Mouse (Mus musculus): ENCODE results near the gene Abca7. TPM values are rescaled to one million over a fixed set of nuclear protein-coding genes. Genes with fewer than 3 reads are reported as not detected.

Abca7 gene
- polyA plus RNA-seq, 1 experiment from 2014 or later: 2.9 TPM

DNA sequence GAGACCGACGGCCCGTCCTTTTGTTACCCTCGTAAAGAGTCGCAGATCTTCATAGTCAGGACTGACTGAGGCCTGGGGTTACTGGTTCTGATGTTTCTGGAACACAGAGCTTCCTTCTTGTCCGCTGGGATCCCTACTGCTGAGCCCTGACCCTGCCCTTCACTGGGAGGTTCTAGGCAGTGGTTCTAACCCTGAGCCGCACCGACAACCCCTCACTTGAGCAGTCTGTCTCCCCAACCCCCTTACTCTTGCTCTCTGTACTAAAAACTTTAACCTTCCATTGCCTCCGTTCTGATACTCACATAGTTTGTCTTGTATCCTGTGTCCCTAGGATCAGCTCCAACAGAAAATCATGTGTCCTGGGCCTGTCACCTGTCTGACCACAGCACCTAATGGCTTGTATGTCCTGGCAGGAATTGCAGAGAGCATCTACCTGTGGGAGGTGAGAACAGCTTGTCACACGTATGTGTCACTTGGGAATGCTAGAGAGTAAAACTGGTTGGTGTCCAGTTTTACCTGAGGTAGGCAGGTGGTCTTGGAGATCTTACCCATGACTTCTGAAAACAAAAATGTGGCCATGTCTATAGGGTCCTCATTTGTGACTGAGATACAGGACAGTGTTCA lies 35.5 kb upstream of the Abca7 start:
- 19% methylated on average over 10 of the region's 10 CpGs for WGBS
- no peaks in the 10 kb centered on the region for H3K9me3 ChIP-seq
- H3K27ac ChIP-seq: peak overlapping the region; percentile 91

GRCm38 (mm10) chr10:79964727-79965126 lies 31.6 kb upstream of the Abca7 start:
- peaks cover 78% of the 10 kb centered on the region for H3K36me3 ChIP-seq (replicated peaks)

More for the DNA sequence above, 35.5 kb upstream of the Abca7 start:
- peaks cover 9% of the 10 kb centered on the region for H3K27me3 ChIP-seq (ENCODE audit: poor library complexity, severe bottlenecking)
- DNase-seq (ENCODE audit: extremely low spot score, low spot score): no peak
- peaks cover 47% of the 10 kb centered on the region for H3K36me3 ChIP-seq (replicated peaks)
- H3K4me1 ChIP-seq: peaks cover 39% of the 10 kb centered on the region
- H3K4me3 ChIP-seq: peak overlapping the region; percentile 99

DNA sequence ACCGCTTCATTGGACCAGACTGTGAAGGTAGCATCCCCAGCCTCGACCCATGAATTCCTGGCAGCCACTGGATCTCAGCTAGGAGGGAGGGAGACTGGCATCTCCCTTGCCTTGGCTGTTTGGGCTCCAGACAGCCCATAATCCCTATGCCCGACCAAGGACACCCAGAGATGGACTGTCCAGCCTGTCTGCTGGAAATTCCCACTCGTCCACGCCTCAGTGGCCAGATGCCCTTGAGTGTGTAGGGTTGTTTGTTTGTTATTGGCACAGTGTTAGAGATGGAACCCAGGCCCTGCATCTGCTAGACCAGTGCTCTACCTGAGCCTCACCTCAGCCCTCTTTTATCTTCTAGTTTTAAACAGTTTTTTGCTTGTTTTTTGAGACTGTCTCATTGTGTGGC lies 31.0 kb upstream of the Abca7 start:
- WGBS: 91% methylated on average over 5 of the region's 5 CpGs
- no peak for DNase-seq (ENCODE audit: extremely low spot score, low spot score)
- Histone ChIP-seq H3K9me3 (no peaks in the 10 kb centered on the region), H3K27me3 (ENCODE audit: poor library complexity, severe bottlenecking) (peaks cover 28% of the 10 kb centered on the region), H3K36me3 (replicated peaks) (peaks cover 78% of the 10 kb centered on the region), H3K4me3 (no peak overlapping the region), H3K27ac (no peak overlapping the region), H3K4me1 (peaks cover 13% of the 10 kb centered on the region)

More at GRCm38 (mm10) chr10:79964727-79965126, 31.6 kb upstream of the Abca7 start:
- H3K4me3 ChIP-seq: no peak overlapping the region
- no peak for DNase-seq (ENCODE audit: extremely low spot score, low spot score)
- 89% methylated on average over 7 of the region's 7 CpGs for WGBS
- H3K27ac ChIP-seq: no peak overlapping the region
- peaks cover 22% of the 10 kb centered on the region for H3K27me3 ChIP-seq (ENCODE audit: poor library complexity, severe bottlenecking)
- H3K4me1 ChIP-seq: peaks cover 18% of the 10 kb centered on the region
- H3K9me3 ChIP-seq: no peaks in the 10 kb centered on the region

GRCm38 (mm10) chr10:79966886-79967400 lies 29.4 kb upstream of the Abca7 start:
- H3K27me3 ChIP-seq (ENCODE audit: poor library complexity, severe bottlenecking): peaks cover 45% of the 10 kb centered on the region
- H3K9me3 ChIP-seq: no peaks in the 10 kb centered on the region
- H3K4me3 ChIP-seq: 0 out of 2 replicates have a peak overlapping the region, but pooled peaks have one; percentile 6
- H3K4me1 ChIP-seq: peaks cover 15% of the 10 kb centered on the region
- peaks cover 71% of the 10 kb centered on the region for H3K36me3 ChIP-seq (replicated peaks)
- no peak for DNase-seq (ENCODE audit: extremely low spot score, low spot score)
- no peak overlapping the region for H3K27ac ChIP-seq
- 91% methylated on average over 5 of the region's 5 CpGs for WGBS

GRCm38 (mm10) chr10:79968181-79968580 lies 28.1 kb upstream of the Abca7 start:
- peaks cover 18% of the 10 kb centered on the region for H3K4me1 ChIP-seq
- peaks cover 57% of the 10 kb centered on the region for H3K27me3 ChIP-seq (ENCODE audit: poor library complexity, severe bottlenecking)
- no peaks in the 10 kb centered on the region for H3K9me3 ChIP-seq
- WGBS: 85% methylated on average over 1 of the region's 1 CpGs
- H3K27ac ChIP-seq: no peak overlapping the region
- no peak overlapping the region for H3K4me3 ChIP-seq
- DNase-seq (ENCODE audit: extremely low spot score, low spot score): no peak
- peaks cover 58% of the 10 kb centered on the region for H3K36me3 ChIP-seq (replicated peaks)

GRCm38 (mm10) chr10:79969124-79969568 lies 27.1 kb upstream of the Abca7 start:
- no peak for DNase-seq (ENCODE audit: extremely low spot score, low spot score)
- WGBS: 20% methylated on average over 3 of the region's 3 CpGs
- Histone ChIP-seq H3K36me3 (replicated peaks) (peaks cover 55% of the 10 kb centered on the region), H3K9me3 (no peaks in the 10 kb centered on the region), H3K4me1 (peaks cover 18% of the 10 kb centered on the region), H3K27me3 (ENCODE audit: poor library complexity, severe bottlenecking) (peaks cover 66% of the 10 kb centered on the region), H3K27ac (no peak overlapping the region), H3K4me3 (no peak overlapping the region)

DNA sequence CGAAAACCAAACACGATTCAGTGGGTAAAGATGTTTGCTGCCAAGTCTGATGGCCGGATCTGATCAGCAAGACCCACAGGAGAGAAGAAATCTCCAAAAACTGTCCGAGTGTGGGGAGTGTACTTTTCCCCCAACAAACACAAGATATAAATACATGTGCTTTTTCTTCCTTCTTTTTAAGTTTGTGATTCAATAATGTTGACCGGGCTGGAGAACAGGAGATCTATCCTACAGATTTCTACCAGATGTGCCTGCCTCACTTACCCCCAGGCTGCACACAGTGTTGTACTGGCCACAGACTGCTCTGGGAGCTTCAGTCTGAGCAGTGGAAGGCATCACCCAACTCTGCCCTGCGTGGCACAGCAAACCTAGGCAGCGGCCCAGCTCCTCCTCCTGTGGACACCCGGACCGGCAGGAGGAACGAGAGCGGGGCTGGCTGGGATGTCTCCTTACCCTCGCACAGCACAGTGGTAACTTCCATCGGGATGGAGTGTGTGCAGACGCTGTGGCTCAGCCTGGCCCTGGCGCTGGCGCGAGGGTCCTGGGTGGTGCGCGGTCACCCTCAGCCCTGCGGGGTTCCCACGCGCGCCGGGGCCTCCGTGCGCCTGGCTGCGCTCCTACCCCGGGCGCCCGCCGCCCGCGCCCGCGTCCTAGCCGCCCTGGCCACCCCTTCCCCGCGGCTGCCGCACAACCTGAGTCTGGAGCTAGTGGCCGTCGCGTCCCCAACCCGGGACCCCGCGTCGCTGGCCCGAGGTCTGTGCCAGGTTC lies 25.7 kb upstream of the Abca7 start, which contains the start of gene Grin3b:
Gene Grin3b, plus strand, starts transcription at position 301 of the 768 bp plus-strand sequence.
- Histone ChIP-seq H3K4me3 (peak within 1 kb of the TSS; percentile 50), H3K36me3 (replicated peaks) (peaks cover 55% of the 10 kb centered on the region), H3K27ac (peak within 1 kb of the TSS; percentile 59; the same call in 1 of the 2 replicates), H3K27me3 (ENCODE audit: poor library complexity, severe bottlenecking) (peaks cover 66% of the 10 kb centered on the region), H3K4me1 (peaks cover 18% of the 10 kb centered on the region), H3K9me3 (no peaks in the 10 kb centered on the region)
- no peak for DNase-seq (ENCODE audit: extremely low spot score, low spot score)
- 8% methylated on average over 47 of the region's 47 CpGs for WGBS

GRCm38 (mm10) chr10:79971183-79971497 lies 25.2 kb upstream of the Abca7 start:
- H3K9me3 ChIP-seq: 0 out of 2 replicates have a peak, but pooled peaks cover 1% of the 10 kb centered on the region
- peak overlapping the region; percentile 50 for H3K4me3 ChIP-seq
- peaks cover 55% of the 10 kb centered on the region for H3K36me3 ChIP-seq (replicated peaks)
- 6% methylated on average over 21 of the region's 21 CpGs for WGBS
- H3K4me1 ChIP-seq: peaks cover 18% of the 10 kb centered on the region
- no peak for DNase-seq (ENCODE audit: extremely low spot score, low spot score)
- H3K27ac ChIP-seq: peak overlapping the region; percentile 59; the same call in 1 of the 2 replicates
- H3K27me3 ChIP-seq (ENCODE audit: poor library complexity, severe bottlenecking): peaks cover 66% of the 10 kb centered on the region

DNA sequence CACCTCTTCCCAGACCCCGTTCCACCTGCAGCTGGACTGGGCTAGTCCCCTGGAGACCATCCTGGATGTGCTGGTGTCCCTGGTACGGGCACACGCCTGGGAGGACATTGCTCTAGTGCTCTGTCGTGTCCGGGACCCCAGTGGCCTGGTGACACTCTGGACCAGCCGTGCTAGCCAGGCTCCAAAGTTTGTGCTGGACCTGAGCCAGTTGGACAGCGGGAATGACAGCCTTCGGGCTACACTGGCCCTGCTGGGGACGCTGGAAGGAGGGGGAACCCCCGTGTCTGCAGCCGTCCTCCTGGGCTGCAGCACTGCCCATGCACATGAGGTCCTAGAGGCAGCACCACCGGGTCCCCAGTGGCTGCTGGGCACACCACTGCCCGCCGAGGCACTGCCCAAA lies 23.5 kb upstream of the Abca7 start:
- Histone ChIP-seq H3K4me1 (peaks cover 18% of the 10 kb centered on the region), H3K9me3 (peaks cover 10% of the 10 kb centered on the region; the same call in 1 of the 2 replicates), H3K27me3 (ENCODE audit: poor library complexity, severe bottlenecking) (peaks cover 75% of the 10 kb centered on the region), H3K36me3 (replicated peaks) (peaks cover 55% of the 10 kb centered on the region), H3K4me3 (no peak overlapping the region), H3K27ac (no peak overlapping the region)
- no peak for DNase-seq (ENCODE audit: extremely low spot score, low spot score)
- 73% methylated on average over 14 of the region's 14 CpGs for WGBS

GRCm38 (mm10) chr10:79974087-79974486 lies 22.2 kb upstream of the Abca7 start:
- H3K27me3 ChIP-seq (ENCODE audit: poor library complexity, severe bottlenecking): peaks cover 70% of the 10 kb centered on the region
- peaks cover 21% of the 10 kb centered on the region for H3K4me1 ChIP-seq
- DNase-seq (ENCODE audit: extremely low spot score, low spot score): no peak
- H3K4me3 ChIP-seq: 0 out of 2 replicates have a peak overlapping the region, but pooled peaks have one; percentile 4
- peaks cover 10% of the 10 kb centered on the region; the same call in 1 of the 2 replicates for H3K9me3 ChIP-seq
- 88% methylated on average over 21 of the region's 21 CpGs for WGBS
- H3K36me3 ChIP-seq (replicated peaks): peaks cover 58% of the 10 kb centered on the region
- H3K27ac ChIP-seq: no peak overlapping the region

DNA sequence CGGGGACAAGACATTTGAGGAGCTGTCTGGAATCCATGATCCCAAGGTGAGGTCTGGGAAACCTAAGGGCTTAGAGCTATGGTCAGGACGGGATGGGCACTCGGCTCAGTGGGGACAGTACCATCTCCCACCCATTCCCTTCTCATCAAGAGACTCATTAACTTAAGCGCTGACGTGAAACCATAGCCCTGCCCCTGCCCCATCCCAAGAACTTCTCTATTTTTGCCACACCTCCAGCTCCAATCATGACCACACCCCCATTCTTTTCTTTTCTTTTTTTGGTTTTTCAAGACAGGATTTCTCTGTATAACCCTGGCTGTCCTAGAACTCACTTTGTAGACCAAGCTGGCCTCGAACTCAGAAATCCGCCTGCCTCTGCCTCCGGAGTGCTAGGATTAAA lies 21.6 kb upstream of the Abca7 start:
- H3K36me3 ChIP-seq (replicated peaks): peaks cover 63% of the 10 kb centered on the region
- peaks cover 64% of the 10 kb centered on the region for H3K27me3 ChIP-seq (ENCODE audit: poor library complexity, severe bottlenecking)

DNA sequence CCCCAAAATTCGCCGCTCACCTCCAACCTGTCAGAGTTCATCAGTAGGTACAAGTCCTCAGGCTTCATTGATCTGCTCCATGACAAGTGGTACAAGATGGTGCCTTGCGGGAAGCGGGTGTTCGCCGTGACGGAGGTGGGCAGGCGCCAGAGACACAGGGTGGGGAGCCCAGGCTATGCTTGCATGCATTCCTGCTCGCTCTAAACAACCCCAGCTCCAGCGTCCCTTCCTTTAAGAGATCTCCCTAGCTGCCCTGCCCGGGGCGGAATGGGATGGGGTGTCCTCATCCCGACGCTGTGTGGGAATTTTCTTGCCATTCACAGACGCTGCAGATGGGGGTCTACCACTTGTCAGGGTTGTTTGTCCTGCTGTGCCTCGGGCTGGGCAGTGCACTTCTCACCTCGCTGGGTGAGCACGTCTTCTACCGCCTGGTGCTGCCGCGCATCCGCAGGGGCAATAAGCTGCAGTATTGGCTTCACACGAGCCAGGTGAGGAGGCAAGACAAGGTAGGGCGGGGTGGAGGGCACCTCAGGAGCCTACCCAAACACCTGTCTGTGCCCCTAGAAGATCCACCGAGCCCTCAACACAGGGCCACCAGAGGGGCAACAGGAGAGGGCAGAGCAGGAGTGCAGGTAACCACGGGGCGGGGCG lies 20.1 kb upstream of the Abca7 start:
- peak overlapping the region; percentile 5; the same call in 1 of the 2 replicates for H3K4me3 ChIP-seq
- H3K36me3 ChIP-seq (replicated peaks): peaks cover 79% of the 10 kb centered on the region
- DNase-seq (ENCODE audit: extremely low spot score, low spot score): no peak
- no peak overlapping the region for H3K27ac ChIP-seq
- 86% methylated on average over 28 of the region's 28 CpGs for WGBS
- H3K9me3 ChIP-seq: peaks cover 10% of the 10 kb centered on the region; the same call in 1 of the 2 replicates
- peaks cover 49% of the 10 kb centered on the region for H3K27me3 ChIP-seq (ENCODE audit: poor library complexity, severe bottlenecking)
- peaks cover 15% of the 10 kb centered on the region for H3K4me1 ChIP-seq

More for the DNA sequence above, 21.6 kb upstream of the Abca7 start:
- Histone ChIP-seq H3K4me1 (peaks cover 21% of the 10 kb centered on the region), H3K27ac (no peak overlapping the region), H3K9me3 (peaks cover 10% of the 10 kb centered on the region; the same call in 1 of the 2 replicates), H3K4me3 (0 out of 2 replicates have a peak overlapping the region, but pooled peaks have one; percentile 4)
- WGBS: 88% methylated on average over 8 of the region's 8 CpGs
- no peak for DNase-seq (ENCODE audit: extremely low spot score, low spot score)

Data from forebrain, embryonic 10.5 days (tissue).